Mouse (Mus musculus) stomach, postnatal 0 days (tissue): ENCODE data around the gene Dhx57. TPM values are rescaled to one million over a fixed set of nuclear protein-coding genes. Genes with fewer than 3 reads are reported as not detected.

Source experiments
- ATAC-seq: fragments of 200-750 bp; cut with Nextera tagmentation; 2 replicates; pipeline ENCODE4 v1.8.0; 2017; ENCODE audit not compliant: low FRiP score, low TSS enrichment
- DNase-seq: peaks from one replicate; pipeline ENCODE4 v3.0.0-alpha.2; 2016; ENCODE audit warnings: low spot score
- H3K27ac ChIP-seq: fragments of 300-500 bp; sonication (generic); replicated peaks from 2 replicates; pipeline ENCODE4 v1.5.1; 2014; ENCODE audit warnings: mild to moderate bottlenecking, control low read depth
- H3K27me3 ChIP-seq: fragments of 300-500 bp; sonication (generic); 2 replicates; pipeline ENCODE4 v1.6.1; 2014; ENCODE audit warnings: low read length; ENCODE audit not compliant: control insufficient read depth, insufficient read depth
- H3K36me3 ChIP-seq: fragments of 300-500 bp; sonication (generic); 2 replicates; pipeline ENCODE4 v1.6.1; 2014; ENCODE audit warnings: low read length, mixed read lengths; ENCODE audit not compliant: control insufficient read depth, insufficient read depth
- H3K4me1 ChIP-seq: fragments of 300-500 bp; sonication (generic); replicated peaks from 2 replicates; pipeline ENCODE4 v1.6.1; 2014; ENCODE audit warnings: antibody characterized with exemption; ENCODE audit not compliant: control insufficient read depth, insufficient read depth
- H3K4me2 ChIP-seq: fragments of 300-500 bp; sonication (generic); replicated peaks from 2 replicates; pipeline ENCODE4 v1.6.1; 2014; ENCODE audit warnings: low read depth, mild to moderate bottlenecking, control low read depth, moderate library complexity
- H3K4me3 ChIP-seq: fragments of 300-500 bp; sonication (generic); 2 replicates; pipeline ENCODE4 v1.5.1; 2014; ENCODE audit warnings: low read depth, low read length, control low read depth
- H3K9ac ChIP-seq: fragments of 300-500 bp; sonication (generic); 2 replicates; pipeline ENCODE4 v1.6.1; 2014; ENCODE audit warnings: mild to moderate bottlenecking, low read length, control low read depth, mixed read lengths
- H3K9me3 ChIP-seq: fragments of 300-500 bp; sonication (generic); 2 replicates; pipeline ENCODE4 v1.6.1; 2016; ENCODE audit warnings: low read length; ENCODE audit not compliant: control insufficient read depth
- CTCF ChIP-seq: IDR thresholded peaks from 2 replicates; pipeline ENCODE4 v1.5.1; 2016; ENCODE audit warnings: antibody characterized with exemption, low read depth, mild to moderate bottlenecking, moderate library complexity
- EP300 ChIP-seq: optimal IDR thresholded peaks from 2 replicates; pipeline ENCODE3; 2016; ENCODE audit warnings: antibody characterized with exemption
- WGBS: fragments of 180-500 bp; shearing (Covaris S2); extraction: QIAGEN DNeasy Blood & Tissue Kit; methylation state at CpG from one replicate; pipeline ENCODE4 v1.1.7; 2014; 5-methylcytosine and 5-hydroxymethylcytosine counted together
- polyA plus RNA-seq: library from polyadenylated mRNA; unstranded; fragments of >200 nt; fragmentation: Nextera tagmentation; extraction: Ambion mirVana; gene quantifications from 2 replicates; pipeline ENCODE4 v1.2.1, GENCODE M21; 2015

Dhx57 gene
- polyA plus RNA-seq, 1 experiment from 2014 or later = 3.9 TPM

GRCm38 (mm10) chr17:80206301-80206670 is 84.0 kb downstream of the Dhx57 start:
- Histone ChIP-seq H3K36me3 (peaks cover 11% of the 10 kb centered on the region; the same call in 1 of the 2 replicates), H3K4me2 (peak overlapping the region; percentile 86), H3K9ac (peak overlapping the region; percentile 97), H3K4me3 (peak overlapping the region; percentile 97), H3K4me1 (no peaks in the 10 kb centered on the region), H3K9me3 (no peaks in the 10 kb centered on the region), H3K27me3 (no peaks in the 10 kb centered on the region), H3K27ac (peak overlapping the region; percentile 99)
- WGBS = under 1% methylated on average over 36 of the region's 36 CpGs
- DNase-seq = peak; percentile 65
- peak; percentile 73 for ATAC-seq
- TF ChIP-seq EP300 (no peak), CTCF (no peak)

- Histone ChIP-seq H3K9ac (peak overlapping the region; percentile 97), H3K4me3 (peak overlapping the region; percentile 97), H3K27ac (peak overlapping the region; percentile 99; the same call in 1 of the 2 replicates), H3K27me3 (no peaks in the 10 kb centered on the region), H3K4me2 (peak overlapping the region; percentile 86), H3K4me1 (no peaks in the 10 kb centered on the region), H3K36me3 (peaks cover 13% of the 10 kb centered on the region), H3K9me3 (no peaks in the 10 kb centered on the region)
- DNase-seq (no peak), ATAC-seq (no peak)
- WGBS = 7% methylated on average over 5 of the region's 5 CpGs
- TF ChIP-seq CTCF (no peak), EP300 (no peak)
Measured at GRCm38 (mm10) chr17:80205657-80206056, 84.6 kb downstream of the Dhx57 start.

- Histone ChIP-seq H3K27ac (no peak overlapping the region), H3K4me3 (no peak overlapping the region), H3K36me3 (peaks cover 13% of the 10 kb centered on the region), H3K4me2 (no peak overlapping the region), H3K9ac (no peak overlapping the region), H3K27me3 (no peaks in the 10 kb centered on the region), H3K4me1 (no peaks in the 10 kb centered on the region), H3K9me3 (no peaks in the 10 kb centered on the region)
- WGBS = 83% methylated on average over 3 of the region's 3 CpGs
- ATAC-seq = peak; percentile 45; the same call in 1 of the 2 replicates
- no peak for DNase-seq
- no peak for TF ChIP-seq EP300
- no peak for TF ChIP-seq CTCF
Measured at GRCm38 (mm10) chr17:80199160-80199778, 91.0 kb downstream of the Dhx57 start.

GRCm38 (mm10) chr17:80193075-80193474 is 97.2 kb downstream of the Dhx57 start:
- H3K9me3 ChIP-seq = no peaks in the 10 kb centered on the region
- no peaks in the 10 kb centered on the region for H3K4me1 ChIP-seq
- no peaks in the 10 kb centered on the region; the same call in 1 of the 2 replicates for H3K36me3 ChIP-seq
- no peak overlapping the region for H3K9ac ChIP-seq
- WGBS = 53% methylated on average over 5 of the region's 5 CpGs
- no peak overlapping the region for H3K4me2 ChIP-seq
- DNase-seq (no peak), ATAC-seq (no peak)
- H3K4me3 ChIP-seq = no peak overlapping the region
- H3K27ac ChIP-seq = no peak overlapping the region
- TF ChIP-seq EP300 (no peak), CTCF (peak; percentile 63)
- no peaks in the 10 kb centered on the region for H3K27me3 ChIP-seq

Other genes starting within 250 kb of the Dhx57 start
- gene Hnrnpll, start 228.1 kb downstream of the Dhx57 start, polyA plus RNA-seq = 18.3 and 20.9 TPM in 2 replicates
- gene Galm, start 163.0 kb downstream of the Dhx57 start, polyA plus RNA-seq = 31.6 and 34.3 TPM in 2 replicates
- gene Srsf7, start 83.2 kb downstream of the Dhx57 start, polyA plus RNA-seq = 208 and 212 TPM in 2 replicates
- 0.05 TPM in 2 replicates for gene Ttc39d, start 83.0 kb downstream of the Dhx57 start, polyA plus RNA-seq
- gene Gemin6, start 66.0 kb downstream of the Dhx57 start, polyA plus RNA-seq = 15.2 and 17.8 TPM in 2 replicates
- gene Morn2, start 273 bp downstream of the Dhx57 start, polyA plus RNA-seq = 9.4 and 10.3 TPM in 2 replicates
- 1.4 TPM in 2 replicates for gene Arhgef33, start 16.9 kb upstream of the Dhx57 start, polyA plus RNA-seq
- 0.83 and 1.7 TPM in 2 replicates for gene Gm10190, start 83.1 kb upstream of the Dhx57 start, polyA plus RNA-seq
- 2.2 TPM in 2 replicates for gene Sos1, start 190.0 kb upstream of the Dhx57 start, polyA plus RNA-seq